Mouse (Mus musculus) liver, adult 2 months (tissue): ENCODE measurements around the gene Anapc7. TPM values are rescaled to one million over a fixed set of nuclear protein-coding genes. Genes with fewer than 3 reads are reported as not detected.

ENCODE experiments used
- DNase-seq: peaks from one replicate; pipeline ENCODE4 v3.0.0-alpha.2; 2011; ENCODE audit warnings: low read depth, low spot score; ENCODE audit errors: extremely low read depth
- H3K27ac ChIP-seq: fragments of 200-500 bp; replicated peaks from 2 replicates; pipeline ENCODE4 v1.5.1; 2012; ENCODE audit warnings: low read depth, mild to moderate bottlenecking, control low read depth, inconsistent platforms, low read length; ENCODE audit not compliant: insufficient read depth
- H3K27me3 ChIP-seq: fragments of 200-500 bp; 2 replicates; pipeline ENCODE4 v1.6.1; 2012; ENCODE audit warnings: mild to moderate bottlenecking, moderate library complexity, low read length, inconsistent platforms; ENCODE audit not compliant: control insufficient read depth, insufficient read depth
- H3K36me3 ChIP-seq: fragments of 200-500 bp; 2 replicates; pipeline ENCODE4 v1.6.1; 2012; ENCODE audit warnings: low read length, inconsistent platforms; ENCODE audit not compliant: control insufficient read depth, insufficient read depth
- H3K4me1 ChIP-seq: fragments of 200-500 bp; 2 replicates; pipeline ENCODE4 v1.6.1; 2011; ENCODE audit warnings: low read length; ENCODE audit not compliant: control insufficient read depth, insufficient read depth
- H3K4me3 ChIP-seq: fragments of 200-500 bp; 2 replicates; pipeline ENCODE4 v1.5.1; 2011; ENCODE audit warnings: low read depth, mild to moderate bottlenecking, control low read depth, low read length, moderate library complexity; ENCODE audit not compliant: insufficient read depth
- H3K79me2 ChIP-seq: fragments of 200-500 bp; 2 replicates; pipeline ENCODE4 v1.6.1; 2012; ENCODE audit warnings: inconsistent platforms, mild to moderate bottlenecking, low read length, moderate library complexity; ENCODE audit not compliant: control insufficient read depth, insufficient read depth
- H3K9ac ChIP-seq: fragments of 200-500 bp; 2 replicates; pipeline ENCODE4 v1.6.1; 2012; ENCODE audit warnings: low read depth, mild to moderate bottlenecking, control low read depth, inconsistent platforms, low read length
- CTCF ChIP-seq: fragments of 200-500 bp; IDR thresholded peaks from 2 replicates; pipeline ENCODE4 v1.5.1; 2011; ENCODE audit warnings: low read depth, low read length, control low read depth
- POLR2A ChIP-seq: fragments of 200-500 bp; IDR thresholded peaks from 2 replicates; pipeline ENCODE4 v1.6.1; 2011; ENCODE audit warnings: low read length, control low read depth; ENCODE audit not compliant: insufficient read depth; ENCODE audit errors: extremely low read depth
- WGBS: fragments of 180-500 bp; shearing (Covaris S2); methylation state at CpG from one replicate; pipeline ENCODE4 v1.1.7; 2018; 5-methylcytosine and 5-hydroxymethylcytosine counted together
- polyA plus RNA-seq: library from polyadenylated mRNA; depleted of rRNA; stranded (reverse); fragments of >200 nt; gene quantifications from 2 replicates; pipeline ENCODE4 v1.2.3, GENCODE M21; 2012
- total RNA-seq: library from RNA; depleted of rRNA; stranded (reverse); fragments of >200 nt; gene quantifications from 2 replicates; pipeline ENCODE4 v1.2.3, GENCODE M21; 2014

The Anapc7 gene
- total and polyA plus RNA-seq, 2 experiments, result 12.1 to 14.4 TPM

DNA sequence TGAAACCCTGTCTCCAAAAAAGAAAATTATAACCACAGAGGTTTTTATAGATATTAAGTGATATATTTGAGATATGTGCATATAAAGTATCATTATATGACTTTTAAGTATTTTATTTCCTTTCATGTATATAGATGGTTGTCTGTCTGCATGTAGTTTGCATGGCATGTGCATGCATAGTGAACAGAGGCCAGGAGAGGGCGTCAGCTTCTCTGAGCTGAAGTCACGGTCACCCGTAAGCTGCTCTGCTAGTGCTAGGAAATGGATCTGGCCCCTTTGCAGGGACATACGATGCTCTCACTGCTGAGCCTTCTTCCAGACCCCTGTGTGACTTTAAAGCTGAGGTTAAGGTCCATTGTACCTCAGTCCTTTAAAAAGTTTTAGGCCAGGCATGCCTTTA, 13.0 kb downstream of the Anapc7 start:
- Histone ChIP-seq H3K79me2 (no peaks in the 10 kb centered on the region), H3K4me1 (no peaks in the 10 kb centered on the region; the same call in 1 of the 2 replicates), H3K9ac (no peak overlapping the region), H3K27me3 (no peaks in the 10 kb centered on the region), H3K36me3 (peaks cover 57% of the 10 kb centered on the region), H3K4me3 (no peak overlapping the region), H3K27ac (no peak overlapping the region)
- TF ChIP-seq POLR2A, result no peak
- TF ChIP-seq CTCF, result peak; percentile 34
- DNase-seq, result no peak
- WGBS, result 89% methylated on average over 4 of the region's 4 CpGs

GRCm38 (mm10) chr5:122439400-122440094, 18.1 kb downstream of the Anapc7 start:
- WGBS, result 82% methylated on average over 19 of the region's 19 CpGs
- Histone ChIP-seq H3K36me3 (peaks cover 34% of the 10 kb centered on the region), H3K27me3 (no peaks in the 10 kb centered on the region), H3K4me1 (no peaks in the 10 kb centered on the region; the same call in 1 of the 2 replicates), H3K4me3 (no peak overlapping the region), H3K27ac (peak overlapping the region; percentile 45; the same call in 1 of the 2 replicates), H3K9ac (0 out of 2 replicates have a peak overlapping the region, but pooled peaks have one; percentile 28), H3K79me2 (no peaks in the 10 kb centered on the region)
- DNase-seq, result no peak
- no peak for TF ChIP-seq CTCF
- no peak for TF ChIP-seq POLR2A

DNA sequence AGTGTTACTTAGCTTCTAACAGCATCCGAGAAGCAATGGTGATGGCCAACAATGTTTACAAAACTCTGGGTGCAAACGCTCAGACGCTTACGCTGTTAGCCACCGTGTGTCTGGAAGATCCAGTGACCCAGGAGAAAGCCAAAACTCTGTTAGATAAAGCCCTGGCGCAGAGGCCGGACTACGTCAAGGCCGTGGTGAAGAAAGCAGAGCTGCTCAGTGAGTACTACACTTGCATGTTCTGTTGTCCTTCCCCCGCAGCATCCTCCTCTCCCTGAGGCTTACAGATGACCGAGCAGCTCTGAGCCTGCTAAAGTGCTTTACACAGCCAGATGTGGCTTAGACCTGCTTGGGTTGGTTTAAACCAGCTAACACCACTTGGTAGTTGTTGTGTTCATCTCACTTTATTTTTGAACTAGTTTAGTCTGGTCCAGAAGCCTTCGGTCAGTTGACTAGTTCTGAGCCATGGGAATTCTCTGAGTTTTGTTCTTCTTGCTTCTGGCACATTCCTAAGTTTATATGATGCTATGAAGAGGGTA, 18.7 kb downstream of the Anapc7 start:
- Histone ChIP-seq H3K79me2 (no peaks in the 10 kb centered on the region), H3K4me3 (no peak overlapping the region), H3K27ac (0 out of 2 replicates have a peak overlapping the region, but pooled peaks have one; percentile 45), H3K36me3 (peaks cover 34% of the 10 kb centered on the region), H3K27me3 (no peaks in the 10 kb centered on the region), H3K9ac (no peak overlapping the region), H3K4me1 (no peaks in the 10 kb centered on the region; the same call in 1 of the 2 replicates)
- WGBS, result 85% methylated on average over 12 of the region's 12 CpGs
- no peak for DNase-seq
- TF ChIP-seq CTCF (no peak), POLR2A (no peak)

DNA sequence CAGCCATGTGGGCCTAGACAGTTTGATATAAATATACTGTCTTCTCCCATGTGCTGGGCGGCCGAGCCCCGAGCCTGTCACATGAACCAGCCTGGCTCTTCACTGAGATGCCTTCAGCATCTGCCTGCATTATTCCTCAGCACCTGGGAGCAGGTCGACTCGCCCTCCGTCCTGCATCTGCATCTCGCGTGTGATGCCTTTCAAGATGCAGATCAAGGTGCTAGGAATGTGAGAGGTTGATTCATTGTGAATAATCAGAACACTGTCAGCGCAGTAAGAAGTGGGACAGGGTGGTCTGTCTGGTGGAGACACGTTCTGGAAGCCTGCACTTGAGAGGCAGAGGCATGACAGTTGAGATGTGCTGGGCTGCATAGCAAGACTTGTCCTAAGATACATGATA, 23.0 kb downstream of the Anapc7 start:
- TF ChIP-seq POLR2A, result no peak

DNA sequence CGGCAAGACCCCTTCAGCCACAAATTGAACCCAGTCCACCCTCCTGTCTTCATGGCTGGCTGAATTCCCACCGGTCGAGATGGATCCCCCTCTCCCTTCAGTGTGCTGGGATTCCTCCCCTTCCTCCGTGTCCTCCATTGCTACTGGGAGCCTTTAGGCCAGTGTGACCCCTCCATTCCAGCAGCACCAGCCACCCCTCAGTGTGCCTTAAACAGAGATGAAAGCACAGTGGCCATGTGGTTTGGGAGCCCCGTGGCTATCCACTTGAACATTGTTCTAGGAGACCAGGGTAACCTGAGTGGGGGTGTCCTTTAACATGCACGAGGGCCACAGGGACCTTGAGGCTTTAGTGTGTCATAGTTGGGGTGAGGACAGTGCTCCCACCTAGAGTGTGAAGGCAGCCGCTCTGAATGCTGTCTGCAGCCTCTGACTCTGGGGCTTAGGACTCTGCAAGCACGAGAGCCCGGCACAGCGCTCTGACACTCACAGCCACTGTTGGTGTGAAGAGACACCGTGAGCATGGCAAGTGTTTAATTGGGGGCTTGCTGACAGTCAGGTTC, 23.6 kb downstream of the Anapc7 start:
- Histone ChIP-seq H3K4me1 (no peaks in the 10 kb centered on the region), H3K79me2 (no peaks in the 10 kb centered on the region), H3K27me3 (no peaks in the 10 kb centered on the region), H3K36me3 (peaks cover 12% of the 10 kb centered on the region; the same call in 1 of the 2 replicates), H3K9ac (no peak overlapping the region), H3K4me3 (no peak overlapping the region), H3K27ac (no peak overlapping the region)
- TF ChIP-seq POLR2A, result no peak
- no peak for TF ChIP-seq CTCF
- DNase-seq, result no peak
- WGBS, result 95% methylated on average over 11 of the region's 11 CpGs

More for the DNA sequence above, 23.0 kb downstream of the Anapc7 start:
- no peak for DNase-seq
- WGBS, result 97% methylated on average over 10 of the region's 10 CpGs
- Histone ChIP-seq H3K9ac (no peak overlapping the region), H3K4me1 (no peaks in the 10 kb centered on the region), H3K36me3 (peaks cover 12% of the 10 kb centered on the region), H3K27ac (no peak overlapping the region), H3K79me2 (no peaks in the 10 kb centered on the region), H3K27me3 (no peaks in the 10 kb centered on the region), H3K4me3 (no peak overlapping the region)

GRCm38 (mm10) chr5:122447857-122448256, 26.4 kb downstream of the Anapc7 start:
- Histone ChIP-seq H3K27me3 (no peaks in the 10 kb centered on the region), H3K79me2 (no peaks in the 10 kb centered on the region), H3K36me3 (peaks cover 5% of the 10 kb centered on the region; the same call in 1 of the 2 replicates), H3K4me1 (peaks cover 13% of the 10 kb centered on the region), H3K9ac (no peak overlapping the region), H3K4me3 (no peak overlapping the region), H3K27ac (no peak overlapping the region)
- TF ChIP-seq POLR2A (no peak), CTCF (no peak)
- WGBS, result 94% methylated on average over 8 of the region's 8 CpGs
- no peak for DNase-seq
